Mouse (Mus musculus): Measurements from ENCODE around the gene Fnip2.

DNA sequence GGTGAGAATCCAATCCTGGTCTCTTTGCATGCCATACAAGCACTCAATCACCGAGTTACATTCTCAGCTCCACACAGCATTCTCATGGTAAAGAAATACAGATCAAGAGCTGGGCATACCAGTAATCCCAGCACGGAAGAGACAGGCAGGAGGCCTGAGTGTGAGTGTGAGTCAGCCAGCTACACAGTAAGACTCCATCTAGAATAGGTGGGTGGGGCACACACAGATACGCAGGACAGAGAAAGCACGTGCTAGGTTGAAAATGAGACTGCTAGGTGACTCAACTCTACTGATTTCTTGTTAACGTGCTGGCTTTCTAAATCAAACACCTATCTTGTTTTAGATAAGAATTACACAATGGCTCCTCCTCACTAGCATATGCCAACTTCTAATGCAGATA is 77.5 kb downstream of the Fnip2 start:
- TF ChIP-seq HCFC1 (IDR thresholded peaks at IDR 0.05; ENCODE audit: borderline replicate concordance, insufficient read depth, low read length) = no peak
- TF ChIP-seq CHD2 (IDR thresholded peaks at IDR 0.05; ENCODE audit: low read depth, low read length) = no peak
